Mouse (Mus musculus) spleen, adult 2 months (tissue): Measurements from ENCODE around the gene Cyfip1. TPM values are rescaled to one million over a fixed set of nuclear protein-coding genes. Genes with fewer than 3 reads are reported as not detected.

Experiments
- DNase-seq, 2 experiments: peaks; one replicate each; pipeline versions ENCODE4 v3.0.0 to v3.0.0-alpha.2; 2012 to 2021; ENCODE audit warnings: low spot score in 2 of 2, low read depth in 1 of 2
- H3K27ac ChIP-seq: fragments of 200-500 bp; 2 replicates; pipeline ENCODE4 v1.5.1; 2012; ENCODE audit warnings: low read length, inconsistent platforms; ENCODE audit not compliant: insufficient read depth
- H3K27me3 ChIP-seq: fragments of 200-500 bp; 2 replicates; pipeline ENCODE4 v1.6.1; 2012; ENCODE audit warnings: mild to moderate bottlenecking, moderate library complexity, low read length, inconsistent platforms; ENCODE audit not compliant: control insufficient read depth, insufficient read depth
- H3K36me3 ChIP-seq: fragments of 200-500 bp; 2 replicates; pipeline ENCODE4 v1.6.1; 2012; ENCODE audit warnings: mild to moderate bottlenecking, low read length, inconsistent platforms; ENCODE audit not compliant: control insufficient read depth, insufficient read depth
- H3K4me1 ChIP-seq: fragments of 200-500 bp; 2 replicates; pipeline ENCODE4 v1.6.1; 2011; ENCODE audit warnings: inconsistent platforms; ENCODE audit not compliant: control insufficient read depth, insufficient read depth, insufficient read length
- H3K4me3 ChIP-seq: fragments of 200-500 bp; 2 replicates; pipeline ENCODE4 v1.5.1; 2011; ENCODE audit warnings: mild to moderate bottlenecking, inconsistent platforms; ENCODE audit not compliant: insufficient read depth, insufficient read length; ENCODE audit errors: extremely low read depth
- CTCF ChIP-seq: fragments of 200-500 bp; IDR thresholded peaks from 2 replicates; pipeline ENCODE4 v1.5.1; 2011; ENCODE audit warnings: mild to moderate bottlenecking, inconsistent platforms; ENCODE audit not compliant: insufficient read depth, insufficient read length, insufficient replicate concordance; ENCODE audit errors: extremely low read depth
- POLR2A ChIP-seq: fragments of 200-500 bp; IDR thresholded peaks from 2 replicates; pipeline ENCODE4 v1.6.1; 2011; ENCODE audit warnings: low read depth, low read length, inconsistent platforms
- WGBS: fragments of 180-500 bp; shearing (Covaris S2); methylation state at CpG from one replicate; pipeline ENCODE4 v1.1.7; 2018; 5-methylcytosine and 5-hydroxymethylcytosine counted together
- polyA plus RNA-seq: library from polyadenylated mRNA; depleted of rRNA; stranded (reverse); fragments of >200 nt; gene quantifications from 2 replicates; pipeline ENCODE4 v1.2.3, GENCODE M21; 2012

The Cyfip1 gene
- polyA plus RNA-seq, 1 experiment, result 17.4 TPM

DNA sequence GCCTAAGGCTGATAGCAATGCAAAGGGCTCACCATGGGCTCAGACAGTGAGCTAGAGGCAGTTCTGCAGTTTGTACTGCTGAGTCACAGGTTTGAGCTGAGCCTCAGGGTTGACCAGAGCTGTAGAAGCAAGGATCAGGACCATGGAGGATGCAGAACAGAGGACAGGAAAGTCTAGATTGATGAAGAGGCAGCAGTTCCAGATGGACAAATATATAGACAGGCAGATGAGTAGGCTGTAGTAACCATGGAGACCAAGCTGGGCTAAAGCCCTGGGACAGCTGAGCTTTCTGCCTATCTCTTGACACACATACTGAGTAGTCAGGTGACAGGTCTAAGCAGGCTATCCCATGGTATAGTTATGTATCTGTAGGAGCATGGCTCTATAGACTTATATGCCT is 49.2 kb downstream of the Cyfip1 start:
- DNase-seq, result no peak
- Histone ChIP-seq H3K27me3 (no peaks in the 10 kb centered on the region), H3K4me3 (no peak overlapping the region), H3K36me3 (peaks cover 2% of the 10 kb centered on the region), H3K27ac (no peak overlapping the region), H3K4me1 (no peaks in the 10 kb centered on the region)
- TF ChIP-seq CTCF, result no peak
- no peak for TF ChIP-seq POLR2A

DNA sequence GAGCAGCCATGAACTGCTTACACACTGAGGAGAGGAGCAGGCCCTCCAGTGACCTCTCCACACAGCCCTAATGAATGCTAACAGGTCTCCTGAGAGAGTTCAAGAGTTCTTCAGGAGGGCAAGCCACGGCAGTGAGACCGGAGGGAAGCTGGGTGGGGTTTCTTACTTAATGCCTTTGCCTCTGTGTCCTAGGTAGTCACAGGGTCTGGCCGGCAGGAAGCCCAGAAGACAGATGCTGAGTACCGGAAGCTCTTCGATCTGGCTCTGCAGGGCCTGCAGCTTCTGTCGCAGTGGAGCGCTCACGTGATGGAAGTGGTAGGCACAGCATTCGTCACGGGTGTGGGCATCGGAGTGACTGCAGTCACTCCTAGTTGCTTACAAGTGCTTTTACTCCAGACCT is 50.3 kb downstream of the Cyfip1 start:
- no peaks in the 10 kb centered on the region for H3K27me3 ChIP-seq
- WGBS, result 85% methylated on average over 11 of the region's 11 CpGs
- DNase-seq, result no peak
- no peaks in the 10 kb centered on the region for H3K4me1 ChIP-seq
- H3K4me3 ChIP-seq, result no peak overlapping the region
- peaks cover 2% of the 10 kb centered on the region for H3K36me3 ChIP-seq
- TF ChIP-seq POLR2A (no peak), CTCF (no peak)
- H3K27ac ChIP-seq, result no peak overlapping the region

DNA sequence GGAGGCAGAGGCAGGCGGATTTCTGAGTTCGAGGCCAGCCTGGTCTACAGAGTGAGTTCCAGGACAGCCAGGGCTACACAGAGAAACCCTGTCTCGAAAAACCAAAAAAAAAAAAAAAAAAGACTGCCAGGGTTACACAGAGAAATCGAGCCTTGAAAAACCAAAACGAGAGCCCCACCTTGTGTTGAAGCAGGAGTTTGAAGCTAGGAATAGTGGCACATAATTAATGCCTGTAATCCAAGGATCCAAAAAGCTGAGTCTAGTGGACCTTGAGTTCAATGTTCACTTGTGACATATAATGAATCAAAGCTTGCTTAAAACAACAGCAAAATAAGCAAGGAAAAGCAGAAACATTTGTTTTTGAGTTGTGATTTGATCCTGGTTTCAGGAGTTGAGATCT is 62.2 kb downstream of the Cyfip1 start:
- Histone ChIP-seq H3K36me3 (peaks cover 2% of the 10 kb centered on the region), H3K27me3 (no peaks in the 10 kb centered on the region)

DNA sequence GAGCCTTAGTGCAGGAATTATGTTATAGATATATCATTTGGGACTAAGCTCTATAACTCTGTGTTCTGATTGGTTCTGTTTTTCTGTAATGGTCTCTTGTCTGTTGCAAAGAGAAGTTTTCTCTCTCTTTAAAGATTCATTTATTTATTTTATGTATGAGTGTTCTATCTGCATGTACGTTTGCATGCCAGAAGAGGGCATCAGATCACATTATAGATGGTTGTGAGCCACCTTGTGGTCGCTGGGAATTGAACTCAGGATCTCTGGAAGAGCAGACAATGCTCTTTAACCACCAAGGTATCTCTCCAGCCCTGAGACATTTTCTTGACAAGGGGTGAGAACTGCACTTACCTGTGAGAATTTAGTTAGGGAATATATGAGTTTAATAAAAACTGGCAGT is 63.9 kb downstream of the Cyfip1 start:
- 91% methylated on average over 2 of the region's 2 CpGs for WGBS
- Histone ChIP-seq H3K36me3 (peaks cover 2% of the 10 kb centered on the region), H3K27ac (no peak overlapping the region), H3K4me1 (no peaks in the 10 kb centered on the region), H3K4me3 (no peak overlapping the region), H3K27me3 (no peaks in the 10 kb centered on the region)
- no peak for TF ChIP-seq CTCF
- no peak for TF ChIP-seq POLR2A
- DNase-seq, result no peak

More for the DNA sequence above, 62.2 kb downstream of the Cyfip1 start:
- Histone ChIP-seq H3K4me1 (no peaks in the 10 kb centered on the region), H3K27ac (no peak overlapping the region), H3K4me3 (no peak overlapping the region)
- 68% methylated on average over 4 of the region's 5 CpGs for WGBS
- no peak for TF ChIP-seq CTCF
- no peak for TF ChIP-seq POLR2A
- no peak for DNase-seq

DNA sequence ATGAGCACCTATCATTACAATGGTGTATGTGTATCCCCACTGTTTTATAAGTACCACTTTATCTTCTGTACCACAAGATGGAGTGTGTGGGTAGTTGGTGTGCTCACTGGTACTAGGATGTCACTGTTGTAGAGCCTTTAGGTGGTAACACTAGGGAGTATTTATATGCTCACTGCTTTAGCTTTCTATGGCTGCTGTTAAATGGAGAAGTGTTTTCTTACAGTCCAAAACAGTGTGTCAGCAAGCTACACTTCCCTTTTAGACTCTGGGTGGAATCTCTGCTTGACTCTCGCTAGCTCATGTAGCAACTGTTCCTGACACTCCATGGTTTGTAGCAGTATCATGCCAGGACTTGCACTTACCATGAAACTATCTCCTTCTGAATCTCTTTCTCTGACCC is 68.0 kb downstream of the Cyfip1 start:
- no peaks in the 10 kb centered on the region for H3K27me3 ChIP-seq
- H3K27ac ChIP-seq, result no peak overlapping the region
- TF ChIP-seq POLR2A (no peak), CTCF (no peak)
- peaks cover 4% of the 10 kb centered on the region for H3K36me3 ChIP-seq
- no peak for DNase-seq
- no peaks in the 10 kb centered on the region for H3K4me1 ChIP-seq
- H3K4me3 ChIP-seq, result no peak overlapping the region
- 97% methylated on average over 1 of the region's 1 CpGs for WGBS

DNA sequence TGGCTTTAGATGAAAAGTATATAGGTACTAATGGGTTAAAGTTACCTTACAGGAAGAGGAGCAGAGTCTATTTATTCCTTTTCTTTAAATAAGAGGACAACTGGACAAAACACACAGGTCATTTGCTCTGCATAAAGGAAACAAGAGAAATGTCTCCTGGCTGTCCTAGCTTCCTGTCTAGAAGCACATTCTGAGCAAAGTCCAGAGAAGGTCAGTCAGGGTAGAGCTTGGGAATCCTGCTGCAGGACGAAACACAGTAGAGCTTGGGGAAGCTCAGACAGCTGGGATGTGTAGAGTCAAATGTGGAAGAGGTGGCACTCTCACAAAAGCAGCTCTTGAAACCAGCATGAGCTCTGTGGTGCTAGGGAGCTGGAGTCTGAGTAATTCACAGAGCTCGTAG is 68.8 kb downstream of the Cyfip1 start:
- H3K4me1 ChIP-seq, result no peaks in the 10 kb centered on the region
- no peak overlapping the region for H3K4me3 ChIP-seq
- peaks cover 4% of the 10 kb centered on the region for H3K36me3 ChIP-seq
- H3K27me3 ChIP-seq, result no peaks in the 10 kb centered on the region
- WGBS, result 77% methylated on average over 2 of the region's 2 CpGs
- H3K27ac ChIP-seq, result no peak overlapping the region
- no peak for TF ChIP-seq POLR2A
- no peak for TF ChIP-seq CTCF
- DNase-seq, result no peak

DNA sequence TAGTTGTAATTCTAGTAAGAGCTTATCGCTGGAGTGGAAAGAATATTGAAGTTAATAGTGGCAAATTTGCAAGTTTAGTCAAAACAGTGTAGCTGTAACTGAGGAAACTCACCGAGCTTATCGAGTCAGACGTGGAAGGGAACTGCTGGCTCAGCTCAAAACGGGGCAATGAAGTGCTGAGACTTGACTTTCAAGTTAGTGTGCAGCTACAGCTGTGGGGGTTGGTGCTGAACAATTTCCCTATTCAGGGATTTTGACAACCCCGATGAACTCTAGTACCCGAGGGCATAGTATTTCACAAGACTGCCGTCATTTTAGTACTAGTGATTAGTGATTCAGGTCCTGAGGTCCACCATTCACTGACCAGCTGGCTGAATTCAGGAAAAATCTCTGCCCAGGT is 69.8 kb downstream of the Cyfip1 start:
- H3K27ac ChIP-seq, result 0 out of 2 replicates have a peak overlapping the region, but pooled peaks have one; percentile 12
- H3K36me3 ChIP-seq, result peaks cover 6% of the 10 kb centered on the region
- no peak for DNase-seq
- TF ChIP-seq CTCF (no peak), POLR2A (no peak)
- H3K4me1 ChIP-seq, result no peaks in the 10 kb centered on the region
- H3K27me3 ChIP-seq, result no peaks in the 10 kb centered on the region
- no peak overlapping the region for H3K4me3 ChIP-seq
- 86% methylated on average over 8 of the region's 8 CpGs for WGBS
